Comparison of ENCODE assay signal across 22 mouse cellular contexts in genomic region chr16:65672116-65672515, GRCm38 (mm10).
DNase-seq lines count a peak whose midpoint lies in the region; ATAC-seq and TF ChIP-seq lines count a peak whose summit lies in the region.
"Had no signal": no experiment of that assay in that cellular context is flagged by ENCODE, and none has a peak within 500 bp of the region (broad histone marks: within the 10 kb centered on the region; RNA-seq: fewer than 3 reads in every experiment).

No protein-coding gene starts in this region.

- no peaks in the 10 kb centered on the region for H3K27me3 ChIP-seq in liver, adult 2 months (ENCODE audit: control insufficient read depth, insufficient read depth, low read length)
- no peaks in the 10 kb centered on the region for H3K27me3 ChIP-seq in liver, embryonic 15.5 days
- H3K27me3 ChIP-seq: CH12.LX; embryonic facial prominence, embryonic 15.5 days; forebrain, embryonic 15.5 days; heart, embryonic 13.5 days had no signal

- H3K4me2 ChIP-seq in liver, embryonic 15.5 days: no peak overlapping the region
- H3K4me2 ChIP-seq: embryonic facial prominence, embryonic 15.5 days; forebrain, embryonic 15.5 days; heart, embryonic 13.5 days had no signal

- peaks cover 7% of the 10 kb centered on the region; the same call in 1 of the 2 replicates for H3K4me1 ChIP-seq in liver, adult 2 months (ENCODE audit: control insufficient read depth, insufficient read depth, low read length)
- no peaks in the 10 kb centered on the region for H3K4me1 ChIP-seq in liver, embryonic 15.5 days (replicated peaks)
- H3K4me1 ChIP-seq: embryonic facial prominence, embryonic 15.5 days; forebrain, embryonic 10.5 days; forebrain, embryonic 15.5 days; heart, embryonic 13.5 days had no signal

- no peak for TF ChIP-seq CTCF in liver, adult 2 months (IDR thresholded peaks at IDR 0.05; ENCODE audit: low read depth, low read length)

- no peaks in the 10 kb centered on the region for H3K9me3 ChIP-seq in liver, embryonic 15.5 days (replicated peaks)
- H3K9me3 ChIP-seq: embryonic facial prominence, embryonic 15.5 days; forebrain, embryonic 10.5 days; forebrain, embryonic 15.5 days; heart, embryonic 13.5 days had no signal

- peak; percentile 31 to 54 for DNase-seq in kidney, adult 8-10 months
- DNase-seq in kidney, adult 18-20 months: no peak
- DNase-seq in liver, adult 2 months (ENCODE audit: extremely low read depth, low read depth, low spot score): peak; percentile 93
- DNase-seq in liver: no peak
- DNase-seq in ovary, postnatal 10 days (ENCODE audit: low spot score): no peak
- no peak for DNase-seq in layer of hippocampus, adult 8-10 months (ENCODE audit: low spot score in 2 of 2)
- DNase-seq: adrenal gland, postnatal 14 days; cerebellum, adult 11-12 months; cerebellum, adult 9-10 months; embryo, embryonic 11 days; gastrocnemius, postnatal 36 days; heart, adult 11 months; heart, postnatal 36 days had no signal

- H3K27ac ChIP-seq in liver, adult 2 months (replicated peaks; ENCODE audit: insufficient read depth, low read depth, low read length): peak overlapping the region; percentile 65; the same call in 1 of the 2 replicates
- H3K27ac ChIP-seq in liver, embryonic 15.5 days (replicated peaks): no peak overlapping the region
- H3K27ac ChIP-seq: embryonic facial prominence, embryonic 15.5 days; forebrain, embryonic 10.5 days; forebrain, embryonic 15.5 days; heart, embryonic 13.5 days had no signal

- H3K9ac ChIP-seq in liver, adult 2 months (ENCODE audit: low read depth, low read length): no peak overlapping the region
- H3K9ac ChIP-seq in liver, embryonic 15.5 days: no peak overlapping the region
- H3K9ac ChIP-seq: embryonic facial prominence, embryonic 15.5 days; forebrain, embryonic 15.5 days; heart, embryonic 13.5 days had no signal

- no peak overlapping the region for H3K4me3 ChIP-seq in liver, adult 2 months (ENCODE audit: insufficient read depth, low read depth, low read length)
- H3K4me3 ChIP-seq in liver, embryonic 15.5 days (replicated peaks): no peak overlapping the region
- H3K4me3 ChIP-seq: embryonic facial prominence, embryonic 15.5 days; erythroblast, embryonic 14.5 days; forebrain, embryonic 10.5 days; forebrain, embryonic 15.5 days; heart, embryonic 13.5 days had no signal

- WGBS in liver, adult 2 months: 19% methylated on average over 2 of the region's 2 CpGs
- 42% methylated on average over 2 of the region's 2 CpGs for WGBS in liver, embryonic 15.5 days (ENCODE audit: insufficient replicate concordance)

- no peak for TF ChIP-seq POLR2A in liver, adult 2 months (IDR thresholded peaks at IDR 0.05; ENCODE audit: extremely low read depth, insufficient read depth, low read length)

- no peaks in the 10 kb centered on the region for H3K36me3 ChIP-seq in liver, adult 2 months (ENCODE audit: control insufficient read depth, insufficient read depth, low read length)
- no peaks in the 10 kb centered on the region for H3K36me3 ChIP-seq in liver, embryonic 15.5 days (replicated peaks)
- H3K36me3 ChIP-seq: embryonic facial prominence, embryonic 15.5 days; forebrain, embryonic 10.5 days; forebrain, embryonic 15.5 days; heart, embryonic 13.5 days had no signal

- ATAC-seq in liver, embryonic 15.5 days (ENCODE audit: insufficient read depth): peak; percentile 52; the same call in 1 of the 2 replicates
- ATAC-seq: activated CD4-positive, CD25-positive, alpha-beta regulatory T cell, adult 4 months; forebrain, embryonic 15.5 days; Patski had no signal

- H3K79me2 ChIP-seq in liver, adult 2 months (ENCODE audit: control insufficient read depth, insufficient read depth, low read length): no peaks in the 10 kb centered on the region

Comparison
In these comparisons a context has a peak if more than half of its experiments do, and no peak if none do; other contexts are left out.
1. DNase-seq: peak in kidney, adult 8-10 months (2 of 2) and liver, adult 2 months (single experiment); none in kidney, adult 18-20 months (single experiment), liver (single experiment), ovary, postnatal 10 days (single experiment) and layer of hippocampus, adult 8-10 months (0 of 2).